Comparison of ENCODE assay signal across 15 mouse cellular contexts in the genomic region with DNA sequence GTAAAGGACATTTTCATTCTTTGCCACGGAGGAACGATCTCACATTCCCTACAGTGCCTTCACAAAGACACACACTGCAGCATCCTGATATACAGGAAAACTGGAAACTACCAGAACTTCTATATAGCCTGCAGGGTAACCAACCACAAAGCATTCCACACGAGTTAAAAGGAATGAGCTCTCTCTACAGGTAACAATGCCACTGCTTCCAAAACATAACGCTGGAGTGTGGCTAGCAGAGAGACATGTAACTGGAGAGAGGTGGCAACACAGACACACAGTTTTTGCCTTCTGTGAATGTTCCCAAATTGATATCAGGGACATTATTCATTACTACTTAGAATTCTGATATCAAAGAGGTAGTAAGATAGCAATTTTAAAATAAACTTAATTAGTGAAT.
"Had no signal": no experiment of that assay in that cellular context is flagged by ENCODE, and none has a peak within 500 bp of the region (broad histone marks: within the 10 kb centered on the region; RNA-seq: fewer than 3 reads in every experiment).

No protein-coding gene starts in this region.

- H3K36me3 ChIP-seq: neural tube, embryonic 13.5 days; neural tube, embryonic 15.5 days; stomach, embryonic 15.5 days had no signal

- H3K4me3 ChIP-seq: neural tube, embryonic 13.5 days; neural tube, embryonic 15.5 days; stomach, embryonic 15.5 days had no signal

- H3K4me2 ChIP-seq: neural tube, embryonic 13.5 days; neural tube, embryonic 15.5 days; stomach, embryonic 15.5 days had no signal

- H3K27ac ChIP-seq: neural tube, embryonic 13.5 days; neural tube, embryonic 15.5 days; stomach, embryonic 15.5 days had no signal

- H3K9me3 ChIP-seq: neural tube, embryonic 13.5 days; neural tube, embryonic 15.5 days; stomach, embryonic 15.5 days had no signal

- H3K9ac ChIP-seq: neural tube, embryonic 13.5 days; neural tube, embryonic 15.5 days; stomach, embryonic 15.5 days had no signal

- H3K27me3 ChIP-seq: neural tube, embryonic 13.5 days; neural tube, embryonic 15.5 days had no signal

- DNase-seq: retina, postnatal 1 day; right cerebral cortex, adult 18-20 months; right cerebral cortex, postnatal 14 days; right cerebral cortex, postnatal 25 days; right cerebral cortex, postnatal 4 days; spleen, adult 18-20 months; thymus, adult 18-20 months; thymus, adult 2 months; thymus, postnatal 14 days; thymus, postnatal 25 days; thymus, postnatal 36 days; thymus, postnatal 4 days had no signal
